Mouse (Mus musculus): ENCODE results near the gene Depdc1b.

Depdc1b gene

GRCm38 (mm10) chr13:108315702-108316486 lies at the start of gene Depdc1b:
Gene Depdc1b, plus strand, starts transcription at chr13:108316332.
- DNase-seq (ENCODE audit: low spot score), result peak; percentile 96

- DNase-seq (ENCODE audit: low spot score), result no peak
These were observed 48.1 kb upstream of the Depdc1b start for GRCm38 (mm10) chr13:108267841-108268634.

- no peak for DNase-seq (ENCODE audit: low spot score)
These were observed 44.5 kb upstream of the Depdc1b start for GRCm38 (mm10) chr13:108271458-108272148.

- DNase-seq (ENCODE audit: low spot score), result no peak
These were observed 43.8 kb upstream of the Depdc1b start for GRCm38 (mm10) chr13:108272332-108272731.

- DNase-seq (ENCODE audit: low spot score), result no peak
These were observed 43.1 kb upstream of the Depdc1b start for GRCm38 (mm10) chr13:108273034-108273433.

GRCm38 (mm10) chr13:108273456-108273855 lies 42.7 kb upstream of the Depdc1b start:
- DNase-seq (ENCODE audit: low spot score), result no peak

- no peak for DNase-seq (ENCODE audit: low spot score)
These were observed 39.6 kb upstream of the Depdc1b start for GRCm38 (mm10) chr13:108276561-108276960.

GRCm38 (mm10) chr13:108277320-108277719 lies 38.8 kb upstream of the Depdc1b start:
- DNase-seq (ENCODE audit: low spot score), result no peak

- no peak for DNase-seq (ENCODE audit: low spot score)
These were observed 37.5 kb upstream of the Depdc1b start for GRCm38 (mm10) chr13:108278592-108278991.

GRCm38 (mm10) chr13:108284312-108284711 lies 31.8 kb upstream of the Depdc1b start:
- no peak for DNase-seq (ENCODE audit: low spot score)

- DNase-seq (ENCODE audit: low spot score), result no peak
These were observed 28.2 kb upstream of the Depdc1b start for GRCm38 (mm10) chr13:108287953-108288352.

GRCm38 (mm10) chr13:108289436-108289835 lies 26.7 kb upstream of the Depdc1b start:
- no peak for DNase-seq (ENCODE audit: low spot score)

GRCm38 (mm10) chr13:108290314-108290713 lies 25.8 kb upstream of the Depdc1b start:
- DNase-seq (ENCODE audit: low spot score), result no peak

GRCm38 (mm10) chr13:108297350-108298093 lies 18.6 kb upstream of the Depdc1b start:
- peak; percentile 43 for DNase-seq (ENCODE audit: low spot score)

GRCm38 (mm10) chr13:108298241-108298640 lies 17.9 kb upstream of the Depdc1b start:
- no peak for DNase-seq (ENCODE audit: low spot score)

GRCm38 (mm10) chr13:108300346-108300950 lies 15.7 kb upstream of the Depdc1b start:
- peak; percentile 12 for DNase-seq (ENCODE audit: low spot score)

GRCm38 (mm10) chr13:108301411-108301810 lies 14.7 kb upstream of the Depdc1b start:
- DNase-seq (ENCODE audit: low spot score), result no peak

GRCm38 (mm10) chr13:108302957-108303675 lies 13.0 kb upstream of the Depdc1b start:
- DNase-seq (ENCODE audit: low spot score), result no peak

GRCm38 (mm10) chr13:108303841-108304240 lies 12.3 kb upstream of the Depdc1b start:
- DNase-seq (ENCODE audit: low spot score), result no peak

- no peak for DNase-seq (ENCODE audit: low spot score)
These were observed 11.5 kb upstream of the Depdc1b start for GRCm38 (mm10) chr13:108304680-108305079.

- DNase-seq (ENCODE audit: low spot score), result no peak
These were observed 363 bp downstream of the Depdc1b start for GRCm38 (mm10) chr13:108316487-108316903.
